Mouse (Mus musculus) E14TG2a.4 (cell line): ENCODE measurements around the gene Kcnq5.

Source experiments
- H3K27me3 ChIP-seq: 2 replicates; pipeline ENCODE4 v1.6.1; 2014; ENCODE audit warnings: low read length, control low read depth; ENCODE audit not compliant: insufficient read depth
- H3K36me3 ChIP-seq: 2 replicates; pipeline ENCODE4 v1.6.1; 2014; ENCODE audit warnings: low read length, control low read depth; ENCODE audit not compliant: insufficient read depth
- H3K4me1 ChIP-seq: replicated peaks from 2 replicates; pipeline ENCODE4 v1.6.1; 2014; ENCODE audit warnings: low read depth, low read length, control low read depth
- H3K4me3 ChIP-seq: replicated peaks from 2 replicates; pipeline ENCODE4 v1.5.1; 2014; ENCODE audit warnings: mild to moderate bottlenecking, low read length
- H3K9me3 ChIP-seq: 2 replicates; pipeline ENCODE4 v1.6.1; 2014; ENCODE audit warnings: low read length, control low read depth
- CTCF ChIP-seq: conservative IDR thresholded peaks from 2 replicates; pipeline ENCODE4 v1.5.1; 2014; ENCODE audit warnings: low read length
- NANOG ChIP-seq: IDR thresholded peaks from 2 replicates; pipeline ENCODE4 v1.6.1; 2014; ENCODE audit warnings: borderline replicate concordance, low read length, mixed read lengths
- POU5F1 ChIP-seq: IDR thresholded peaks from 2 replicates; pipeline ENCODE4 v1.6.1; 2014; ENCODE audit warnings: low read length, borderline replicate concordance

Kcnq5 gene

DNA sequence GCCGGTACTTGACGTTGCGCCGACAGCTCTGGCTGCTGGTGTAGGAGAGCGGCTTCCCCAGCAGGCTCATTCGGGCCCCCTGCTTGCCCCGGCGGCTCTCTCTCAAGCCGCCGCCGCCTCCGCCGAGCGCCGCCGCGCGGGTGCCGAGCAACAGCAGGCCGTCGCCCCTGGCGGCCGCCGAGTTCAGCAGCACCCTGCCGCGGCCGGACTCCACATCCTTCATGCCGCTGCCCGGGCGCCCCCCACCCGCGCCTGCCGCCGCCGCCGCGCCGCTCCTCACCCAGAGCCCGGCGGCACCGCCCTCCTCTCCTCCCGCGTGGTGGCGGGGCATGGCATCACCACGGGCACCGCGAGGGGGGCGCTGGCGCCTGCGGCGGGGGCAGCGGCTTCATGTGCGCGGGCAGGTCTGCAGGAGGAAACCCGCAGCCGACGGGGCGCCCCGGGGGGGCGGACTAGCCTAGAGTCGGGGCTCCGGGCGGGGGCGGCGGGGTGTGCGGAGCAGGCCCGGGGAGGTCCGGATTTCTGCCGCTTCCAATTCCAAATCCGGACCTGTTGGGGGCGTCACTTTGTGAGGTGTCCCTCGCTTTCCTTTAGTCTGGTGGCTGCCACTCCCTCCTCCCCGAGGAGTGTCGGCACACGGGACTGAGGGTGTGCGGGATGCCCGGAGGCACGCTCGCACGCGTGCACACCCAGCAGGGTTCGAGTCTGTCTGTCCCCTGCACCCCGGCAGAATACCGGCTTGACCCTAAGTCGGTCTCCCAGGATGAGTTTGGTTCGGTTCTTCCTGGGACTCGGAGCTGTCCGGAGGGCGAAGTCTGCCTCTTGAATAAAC is at the start of gene Kcnq5:
TSS of gene Kcnq5 (minus strand) at position 692 of the 832 bp plus-strand sequence.
- Histone ChIP-seq H3K4me3 (peak within 1 kb of the TSS; percentile 78), H3K4me1 (peaks cover 16% of the 10 kb centered on the region; the same call in 1 of the 2 replicates), H3K36me3 (no peaks in the 10 kb centered on the region), H3K9me3 (no peaks in the 10 kb centered on the region), H3K27me3 (peaks cover 47% of the 10 kb centered on the region)
- TF ChIP-seq NANOG: no peak
- TF ChIP-seq CTCF: no peak
- no peak for TF ChIP-seq POU5F1

DNA sequence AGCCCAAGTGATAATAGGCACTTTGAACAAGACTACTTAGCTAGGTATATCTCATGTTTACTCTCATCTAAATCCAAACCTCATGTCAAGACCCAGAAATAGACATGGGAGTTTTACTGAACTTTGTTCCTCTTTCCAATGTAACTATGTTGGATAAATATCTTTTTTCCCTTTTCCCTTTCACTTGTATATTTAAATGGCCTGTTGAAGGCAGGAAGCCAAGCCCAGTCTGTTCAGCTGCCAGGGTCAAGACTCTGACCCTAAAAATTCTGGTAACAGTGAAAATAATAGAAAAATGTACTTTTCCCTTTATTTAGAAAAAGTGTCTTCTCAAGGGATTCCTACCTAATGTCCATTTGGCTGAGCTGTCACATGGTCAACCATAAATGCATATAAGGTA is 18.0 kb upstream of the Kcnq5 start:
- no peak for TF ChIP-seq NANOG
- TF ChIP-seq POU5F1: no peak
- H3K9me3 ChIP-seq: no peaks in the 10 kb centered on the region
- no peak overlapping the region for H3K4me3 ChIP-seq
- no peaks in the 10 kb centered on the region for H3K36me3 ChIP-seq
- no peaks in the 10 kb centered on the region for H3K27me3 ChIP-seq
- no peaks in the 10 kb centered on the region for H3K4me1 ChIP-seq

DNA sequence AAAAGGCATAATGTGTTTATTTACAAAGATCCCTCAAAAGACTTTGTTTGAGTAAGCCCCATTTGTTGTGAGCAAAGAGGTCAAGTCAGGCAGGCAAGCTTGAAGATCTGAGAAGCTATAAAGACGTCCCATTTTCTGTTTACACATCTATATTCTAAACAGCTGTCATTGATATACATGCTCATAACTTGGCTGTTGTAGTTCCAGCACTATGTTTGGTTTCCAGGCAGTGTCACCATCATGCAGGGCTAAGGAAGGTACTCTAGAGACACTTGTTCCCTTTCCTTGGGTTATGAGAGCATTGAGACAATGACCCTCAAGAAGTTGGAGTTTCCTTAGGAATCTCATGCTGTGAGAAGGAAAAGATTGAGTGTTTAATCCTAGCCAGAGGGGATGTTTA is 17.6 kb upstream of the Kcnq5 start:
- no peaks in the 10 kb centered on the region for H3K9me3 ChIP-seq
- no peak for TF ChIP-seq NANOG
- no peak for TF ChIP-seq CTCF
- no peak for TF ChIP-seq POU5F1
- H3K4me1 ChIP-seq: no peaks in the 10 kb centered on the region
- no peaks in the 10 kb centered on the region for H3K36me3 ChIP-seq
- H3K27me3 ChIP-seq: no peaks in the 10 kb centered on the region
- H3K4me3 ChIP-seq: no peak overlapping the region

DNA sequence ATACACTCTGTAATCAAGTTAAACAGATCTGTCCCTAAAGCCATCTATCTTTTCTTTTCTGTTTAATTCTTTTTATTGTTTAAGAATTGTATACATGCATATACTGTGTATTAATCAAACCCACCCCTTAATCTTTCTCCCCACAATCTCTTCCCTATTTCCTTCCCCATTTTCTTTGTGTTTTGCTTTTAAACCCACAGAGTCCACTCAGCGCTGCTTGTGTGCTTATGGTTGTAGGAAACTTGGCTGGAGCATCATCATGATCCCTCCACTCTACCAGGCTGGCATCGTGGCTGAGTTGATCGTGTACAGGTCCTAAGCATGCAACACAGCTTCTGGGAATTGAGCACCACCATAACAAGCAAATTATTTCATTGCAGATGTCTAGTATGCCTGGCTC is 12.3 kb upstream of the Kcnq5 start:
- Histone ChIP-seq H3K9me3 (no peaks in the 10 kb centered on the region), H3K4me1 (no peaks in the 10 kb centered on the region), H3K36me3 (no peaks in the 10 kb centered on the region), H3K27me3 (no peaks in the 10 kb centered on the region), H3K4me3 (no peak overlapping the region)
- TF ChIP-seq NANOG: no peak
- no peak for TF ChIP-seq POU5F1
- no peak for TF ChIP-seq CTCF

DNA sequence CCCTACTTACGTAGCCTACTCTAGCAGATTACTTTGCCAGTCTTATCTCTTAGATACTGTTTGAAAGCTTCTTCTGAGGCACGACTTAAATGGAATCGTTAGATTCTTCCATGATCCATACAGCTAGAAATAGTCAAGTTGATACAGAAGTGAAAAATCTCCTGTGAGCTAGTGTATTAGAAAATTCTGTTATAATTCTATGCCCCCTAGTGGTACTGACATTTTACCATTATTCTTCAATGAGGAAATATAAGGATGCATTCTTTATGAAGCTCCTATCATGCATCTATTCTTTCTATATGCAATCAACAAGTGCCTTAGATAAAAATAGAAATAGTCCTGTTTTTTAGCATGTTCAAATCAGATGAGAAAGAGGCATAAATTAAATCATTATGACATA is 5.4 kb upstream of the Kcnq5 start:
- H3K4me1 ChIP-seq: peaks cover 4% of the 10 kb centered on the region; the same call in 1 of the 2 replicates
- H3K9me3 ChIP-seq: no peaks in the 10 kb centered on the region
- peaks cover 22% of the 10 kb centered on the region for H3K27me3 ChIP-seq
- no peak overlapping the region for H3K4me3 ChIP-seq
- H3K36me3 ChIP-seq: no peaks in the 10 kb centered on the region
- no peak for TF ChIP-seq POU5F1
- no peak for TF ChIP-seq NANOG
- TF ChIP-seq CTCF: no peak

DNA sequence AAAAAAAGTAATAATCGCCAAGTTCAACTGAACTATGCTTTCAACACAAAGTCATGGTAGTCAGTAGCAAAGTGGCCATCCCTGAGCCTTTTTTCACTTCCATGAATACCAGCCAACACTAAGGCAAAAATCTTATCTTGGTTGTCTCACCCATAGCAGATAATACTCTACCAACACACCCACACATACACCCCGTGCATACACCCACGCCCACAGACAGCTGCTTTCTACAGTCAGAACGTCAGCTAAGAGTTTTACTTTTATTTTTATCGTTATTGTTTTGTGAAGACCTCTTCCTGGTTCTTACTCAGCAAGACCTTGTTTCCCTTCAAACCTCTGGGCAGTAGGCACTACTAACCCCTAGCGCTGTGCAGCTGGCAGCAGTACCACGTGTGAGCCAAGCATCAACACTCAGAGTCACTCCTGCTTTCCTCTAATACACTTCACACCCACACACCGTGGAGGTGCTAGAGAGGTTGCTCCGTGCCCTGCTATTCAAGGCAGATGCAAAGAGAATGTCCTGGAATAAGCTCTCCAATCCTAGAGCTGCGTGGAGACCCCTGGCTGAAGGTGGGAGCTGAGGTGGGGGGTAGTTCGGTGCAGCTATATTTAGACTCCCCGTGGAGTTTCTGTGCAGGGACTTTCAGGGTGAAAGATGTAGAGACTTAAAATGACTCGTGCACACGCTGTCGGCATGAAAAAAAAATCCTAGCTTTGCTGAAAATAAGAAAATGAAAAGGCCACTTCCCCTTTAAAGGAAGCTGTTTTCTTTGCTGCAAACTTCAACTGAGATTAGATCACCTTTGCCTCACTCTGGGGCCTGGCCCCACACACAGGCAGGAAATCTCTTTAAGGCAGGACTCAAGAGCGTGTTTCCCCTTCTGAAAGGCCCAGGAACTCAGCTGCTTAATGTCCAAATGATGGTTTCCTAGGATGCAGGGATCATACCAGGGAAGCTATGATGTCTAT is 1.4 kb upstream of the Kcnq5 start:
- H3K27me3 ChIP-seq: peaks cover 47% of the 10 kb centered on the region
- no peaks in the 10 kb centered on the region for H3K9me3 ChIP-seq
- H3K4me3 ChIP-seq: no peak overlapping the region
- no peaks in the 10 kb centered on the region for H3K36me3 ChIP-seq
- H3K4me1 ChIP-seq: peaks cover 16% of the 10 kb centered on the region; the same call in 1 of the 2 replicates
- TF ChIP-seq POU5F1 (no peak), NANOG (no peak), CTCF (no peak)

DNA sequence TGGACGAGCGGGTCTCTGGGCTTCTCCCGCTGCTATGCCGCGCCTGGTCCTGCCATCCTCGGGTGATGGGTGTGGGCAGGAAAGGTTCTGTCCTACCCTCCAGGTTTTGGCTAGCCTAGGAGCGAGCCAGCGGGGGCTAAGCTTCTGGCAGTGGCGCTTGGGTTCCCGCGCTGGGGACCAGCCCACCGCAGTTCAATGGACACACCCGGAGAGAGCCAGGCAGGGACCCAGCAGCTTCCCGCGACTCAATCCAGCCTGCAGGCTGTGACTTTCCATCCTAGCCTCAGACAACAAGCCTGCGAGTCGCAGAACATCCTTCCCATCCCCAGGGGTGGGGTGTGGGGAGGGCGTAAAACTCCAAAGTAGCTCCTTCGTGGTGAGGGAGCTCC is 335 bp upstream of the Kcnq5 start:
- TF ChIP-seq CTCF: no peak
- TF ChIP-seq POU5F1: no peak
- TF ChIP-seq NANOG: no peak
- H3K9me3 ChIP-seq: no peaks in the 10 kb centered on the region
- H3K27me3 ChIP-seq: peaks cover 47% of the 10 kb centered on the region

More for the DNA sequence above, 335 bp upstream of the Kcnq5 start:
- H3K36me3 ChIP-seq: no peaks in the 10 kb centered on the region
- peaks cover 16% of the 10 kb centered on the region; the same call in 1 of the 2 replicates for H3K4me1 ChIP-seq
- peak overlapping the region; percentile 78 for H3K4me3 ChIP-seq
